Mouse (Mus musculus) limb, embryonic 11.5 days (tissue): ENCODE data around the gene Pdik1l. TPM values are rescaled to one million over a fixed set of nuclear protein-coding genes. Genes with fewer than 3 reads are reported as not detected.

Experiments used
- ATAC-seq: fragments of 200-750 bp; cut with Nextera tagmentation; 2 replicates; pipeline ENCODE4 v1.8.0; 2017; ENCODE audit warnings: low read depth; ENCODE audit not compliant: insufficient number of reproducible peaks, low FRiP score, low TSS enrichment
- DNase-seq: peaks from one replicate; pipeline ENCODE4 v3.0.0-alpha.2; 2015; ENCODE audit warnings: low spot score
- H3K27ac ChIP-seq: fragments of 300-500 bp; sonication (generic); replicated peaks from 2 replicates; pipeline ENCODE4 v1.5.1; 2014; ENCODE audit warnings: low read depth, mild to moderate bottlenecking, low read length
- H3K27me3 ChIP-seq: fragments of 300-500 bp; sonication (generic); 2 replicates; pipeline ENCODE4 v1.6.1; 2014; ENCODE audit warnings: mild to moderate bottlenecking, low read length, mixed read lengths; ENCODE audit not compliant: control insufficient read depth, insufficient read depth
- H3K36me3 ChIP-seq: fragments of 300-500 bp; sonication (generic); 2 replicates; pipeline ENCODE4 v1.6.1; 2014; ENCODE audit warnings: mild to moderate bottlenecking, low read length, moderate library complexity, mixed read lengths; ENCODE audit not compliant: control insufficient read depth, insufficient read depth
- H3K4me1 ChIP-seq: fragments of 300-500 bp; sonication (generic); 2 replicates; pipeline ENCODE4 v1.6.1; 2014; ENCODE audit warnings: low read length, mixed read lengths; ENCODE audit not compliant: control insufficient read depth, insufficient read depth
- H3K4me2 ChIP-seq: fragments of 300-500 bp; sonication (generic); 2 replicates; pipeline ENCODE4 v1.6.1; 2014; ENCODE audit warnings: low read depth, mild to moderate bottlenecking, moderate library complexity; ENCODE audit not compliant: severe bottlenecking
- H3K4me3 ChIP-seq: fragments of 300-500 bp; sonication (generic); 2 replicates; pipeline ENCODE4 v1.5.1; 2014; ENCODE audit warnings: low read depth, low read length
- H3K9ac ChIP-seq: fragments of 300-500 bp; sonication (generic); 2 replicates; pipeline ENCODE4 v1.6.1; 2014; ENCODE audit warnings: mild to moderate bottlenecking, low read length
- H3K9me3 ChIP-seq: fragments of 300-500 bp; sonication (generic); 2 replicates; pipeline ENCODE4 v1.6.1; 2016; ENCODE audit warnings: low read length; ENCODE audit not compliant: control insufficient read depth
- WGBS: fragments of 180-500 bp; shearing (Covaris S2); extraction: QIAGEN DNeasy Blood & Tissue Kit; methylation state at CpG from one replicate; pipeline ENCODE4 v1.1.7; 2014; 5-methylcytosine and 5-hydroxymethylcytosine counted together
- polyA plus RNA-seq: library from polyadenylated mRNA; unstranded; fragments of >200 nt; fragmentation: Nextera tagmentation; extraction: Ambion mirVana; gene quantifications from 2 replicates; pipeline ENCODE4 v1.2.1, GENCODE M21; 2014

Pdik1l gene
- polyA plus RNA-seq, 1 experiment from 2014 or later, result 21.0 TPM

GRCm38 (mm10) chr4:134307367-134308072 is 19.8 kb upstream of the Pdik1l start:
- Histone ChIP-seq H3K27ac (no peak overlapping the region), H3K4me3 (no peak overlapping the region), H3K9me3 (no peaks in the 10 kb centered on the region), H3K4me2 (no peak overlapping the region), H3K27me3 (no peaks in the 10 kb centered on the region), H3K9ac (no peak overlapping the region), H3K4me1 (peaks cover 3% of the 10 kb centered on the region; the same call in 1 of the 2 replicates), H3K36me3 (no peaks in the 10 kb centered on the region)
- WGBS, result 21% methylated on average over 12 of the region's 12 CpGs
- DNase-seq (peak; percentile 61), ATAC-seq (no peak)

GRCm38 (mm10) chr4:134306963-134307362 is 19.3 kb upstream of the Pdik1l start:
- no peak for DNase-seq
- 75% methylated on average over 2 of the region's 2 CpGs for WGBS
- no peaks in the 10 kb centered on the region for H3K27me3 ChIP-seq
- H3K4me1 ChIP-seq, result peaks cover 3% of the 10 kb centered on the region; the same call in 1 of the 2 replicates
- no peak overlapping the region for H3K27ac ChIP-seq
- H3K4me2 ChIP-seq, result no peak overlapping the region
- no peaks in the 10 kb centered on the region for H3K9me3 ChIP-seq
- ATAC-seq, result no peak
- no peak overlapping the region for H3K9ac ChIP-seq
- H3K4me3 ChIP-seq, result no peak overlapping the region
- no peaks in the 10 kb centered on the region for H3K36me3 ChIP-seq

- H3K36me3 ChIP-seq, result no peaks in the 10 kb centered on the region
- H3K4me2 ChIP-seq, result no peak overlapping the region
- ATAC-seq (no peak), DNase-seq (no peak)
- no peak overlapping the region for H3K9ac ChIP-seq
- 84% methylated on average over 5 of the region's 5 CpGs for WGBS
- H3K4me1 ChIP-seq, result no peaks in the 10 kb centered on the region
- no peaks in the 10 kb centered on the region for H3K9me3 ChIP-seq
- no peaks in the 10 kb centered on the region for H3K27me3 ChIP-seq
- no peak overlapping the region for H3K27ac ChIP-seq
- H3K4me3 ChIP-seq, result no peak overlapping the region
Measured at GRCm38 (mm10) chr4:134302084-134302483, 14.4 kb upstream of the Pdik1l start.

GRCm38 (mm10) chr4:134300316-134300715 is 12.6 kb upstream of the Pdik1l start:
- H3K4me1 ChIP-seq, result no peaks in the 10 kb centered on the region
- H3K9me3 ChIP-seq, result no peaks in the 10 kb centered on the region
- H3K4me3 ChIP-seq, result no peak overlapping the region
- H3K27me3 ChIP-seq, result no peaks in the 10 kb centered on the region
- no peak overlapping the region for H3K4me2 ChIP-seq
- no peak overlapping the region for H3K9ac ChIP-seq
- ATAC-seq (no peak), DNase-seq (no peak)
- no peaks in the 10 kb centered on the region for H3K36me3 ChIP-seq
- WGBS, result 78% methylated on average over 9 of the region's 9 CpGs
- H3K27ac ChIP-seq, result no peak overlapping the region

GRCm38 (mm10) chr4:134299498-134299810 is 11.8 kb upstream of the Pdik1l start:
- no peak overlapping the region for H3K4me3 ChIP-seq
- no peaks in the 10 kb centered on the region for H3K36me3 ChIP-seq
- ATAC-seq (no peak), DNase-seq (no peak)
- 50% methylated on average over 4 of the region's 4 CpGs for WGBS
- H3K4me2 ChIP-seq, result no peak overlapping the region
- H3K9ac ChIP-seq, result no peak overlapping the region
- H3K9me3 ChIP-seq, result no peaks in the 10 kb centered on the region
- no peaks in the 10 kb centered on the region for H3K4me1 ChIP-seq
- no peak overlapping the region for H3K27ac ChIP-seq
- H3K27me3 ChIP-seq, result no peaks in the 10 kb centered on the region

- ATAC-seq, result no peak
Measured at GRCm38 (mm10) chr4:134298626-134299497, 11.2 kb upstream of the Pdik1l start.

GRCm38 (mm10) chr4:134297369-134297768 is 9.7 kb upstream of the Pdik1l start:
- Histone ChIP-seq H3K9ac (no peak overlapping the region), H3K4me2 (no peak overlapping the region), H3K4me1 (no peaks in the 10 kb centered on the region), H3K27me3 (no peaks in the 10 kb centered on the region), H3K4me3 (no peak overlapping the region), H3K36me3 (no peaks in the 10 kb centered on the region), H3K27ac (no peak overlapping the region), H3K9me3 (no peaks in the 10 kb centered on the region)
- DNase-seq (no peak), ATAC-seq (no peak)
- WGBS, result 90% methylated on average over 8 of the region's 8 CpGs

More at GRCm38 (mm10) chr4:134298626-134299497, 11.2 kb upstream of the Pdik1l start:
- H3K4me2 ChIP-seq, result no peak overlapping the region
- no peaks in the 10 kb centered on the region for H3K27me3 ChIP-seq
- no peaks in the 10 kb centered on the region for H3K9me3 ChIP-seq
- 71% methylated on average over 19 of the region's 19 CpGs for WGBS
- no peak overlapping the region for H3K9ac ChIP-seq
- H3K4me1 ChIP-seq, result no peaks in the 10 kb centered on the region
- H3K27ac ChIP-seq, result no peak overlapping the region
- H3K36me3 ChIP-seq, result no peaks in the 10 kb centered on the region
- H3K4me3 ChIP-seq, result no peak overlapping the region
- DNase-seq, result no peak

GRCm38 (mm10) chr4:134296523-134296922 is 8.8 kb upstream of the Pdik1l start:
- H3K9ac ChIP-seq, result no peak overlapping the region
- H3K4me1 ChIP-seq, result no peaks in the 10 kb centered on the region
- no peaks in the 10 kb centered on the region for H3K36me3 ChIP-seq
- no peaks in the 10 kb centered on the region for H3K9me3 ChIP-seq
- no peak overlapping the region for H3K4me3 ChIP-seq
- 90% methylated on average over 4 of the region's 4 CpGs for WGBS
- no peak overlapping the region for H3K4me2 ChIP-seq
- ATAC-seq (no peak), DNase-seq (no peak)
- no peak overlapping the region for H3K27ac ChIP-seq
- H3K27me3 ChIP-seq, result no peaks in the 10 kb centered on the region
